Mouse (Mus musculus) heart, postnatal 14 days (tissue): ENCODE results near the gene Kcnk7. TPM values are rescaled to one million over a fixed set of nuclear protein-coding genes. Genes with fewer than 3 reads are reported as not detected.

Experiments used
- DNase-seq, 2 experiments: peaks; one replicate each; pipeline ENCODE4 v3.0.0; 2021 to 2022
- intact Hi-C: fragments of 180-260 bp; cut with DNase I; formaldehyde crosslinking; loops from one replicate; pipeline ENCODE4 v1.15.1; 2025
- total RNA-seq, 2 experiments: library from RNA; stranded (reverse); gene quantifications; 2 replicates each; pipeline ENCODE4 v1.2.3; 2021

The Kcnk7 gene
- total RNA-seq, 2 experiments from 2014 or later: not detected

DNA sequence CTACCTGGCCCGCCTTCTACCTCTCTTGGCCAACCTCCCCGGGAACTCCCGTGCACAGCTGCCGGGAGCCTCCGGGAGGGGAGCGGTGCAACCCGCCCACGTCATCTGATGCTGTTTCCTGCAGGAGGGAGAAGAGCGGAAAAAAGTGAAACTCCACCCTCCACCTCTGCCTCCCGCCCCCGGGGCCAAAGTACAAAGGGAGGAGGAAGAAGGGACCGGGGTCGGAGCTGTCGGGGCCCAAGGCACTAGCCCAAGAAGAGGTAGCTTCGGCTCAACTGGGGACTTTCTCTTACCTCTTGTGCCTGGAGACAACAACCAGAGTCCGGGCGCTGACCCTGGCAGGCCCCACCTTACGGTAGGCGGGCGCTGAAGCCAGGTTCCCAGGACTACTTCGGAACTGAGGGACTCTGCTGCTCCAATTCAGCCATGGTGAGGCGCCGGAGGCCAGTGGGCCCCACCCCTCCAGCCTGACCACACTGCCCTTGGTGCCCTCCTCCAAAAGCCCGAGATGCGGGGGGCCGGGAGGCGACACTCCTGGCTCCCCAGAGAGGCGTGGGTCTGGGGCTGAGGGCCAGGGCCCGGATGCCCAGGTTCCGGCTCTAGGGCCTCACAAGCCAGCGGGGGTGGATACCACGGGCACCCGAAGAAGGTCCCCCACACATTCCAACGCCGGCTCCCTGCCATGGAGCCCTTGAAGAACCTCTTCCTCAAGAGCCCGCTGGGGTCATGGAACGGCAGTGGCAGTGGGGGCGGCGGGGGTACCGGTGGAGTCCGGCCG, 14.4 kb upstream of the Kcnk7 start:
- intact Hi-C loops: loop anchor here (2.0 kb wide), 1 partner anchor 37 kb away; the partner anchor contains the start of gene Ehbp1l1
- DNase-seq: peak; percentile 88

DNA sequence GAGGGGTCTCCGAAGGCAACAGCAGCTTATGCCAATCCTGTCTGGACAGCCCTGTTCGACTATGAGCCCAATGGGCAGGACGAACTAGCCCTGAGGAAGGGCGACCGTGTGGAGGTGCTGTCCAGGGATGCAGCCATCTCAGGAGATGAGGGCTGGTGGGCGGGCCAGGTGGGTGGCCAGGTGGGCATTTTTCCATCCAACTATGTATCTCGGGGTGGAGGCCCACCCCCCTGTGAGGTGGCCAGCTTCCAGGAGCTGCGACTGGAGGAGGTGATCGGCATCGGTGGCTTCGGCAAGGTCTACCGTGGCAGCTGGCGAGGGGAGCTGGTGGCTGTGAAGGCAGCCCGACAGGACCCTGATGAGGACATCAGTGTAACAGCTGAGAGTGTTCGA, 13.8 kb upstream of the Kcnk7 start:
- intact Hi-C loops: loop anchor here (2.0 kb wide), 1 partner anchor 36 kb away; the partner anchor contains the start of gene Ehbp1l1
- DNase-seq: peak in 1 of 2 experiments; percentile 26

DNA sequence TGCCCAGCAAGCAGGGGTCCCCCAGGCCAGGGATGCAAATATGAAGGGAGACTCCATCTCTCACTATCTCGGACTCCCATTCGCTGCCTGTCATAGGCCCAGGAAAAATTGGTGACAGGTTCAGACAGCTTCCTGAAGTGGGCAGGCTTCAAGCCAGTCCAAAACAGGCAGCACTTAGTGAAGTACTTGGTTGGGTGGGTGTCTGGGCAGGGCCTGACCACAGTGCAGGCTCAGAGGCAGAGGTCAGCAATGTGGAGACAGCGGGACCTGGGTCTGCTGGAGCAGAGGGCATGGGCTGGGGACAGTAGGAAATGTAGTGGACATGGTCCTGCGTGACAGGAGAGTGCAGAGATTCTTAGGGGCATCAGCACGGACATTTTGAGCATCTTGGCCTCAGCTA, 12.6 kb upstream of the Kcnk7 start:
- intact Hi-C loops: loop anchor here (2.0 kb wide), 1 partner anchor 35 kb away; the partner anchor contains the start of gene Ehbp1l1
- DNase-seq: peak in 1 of 2 experiments; percentile 31

DNA sequence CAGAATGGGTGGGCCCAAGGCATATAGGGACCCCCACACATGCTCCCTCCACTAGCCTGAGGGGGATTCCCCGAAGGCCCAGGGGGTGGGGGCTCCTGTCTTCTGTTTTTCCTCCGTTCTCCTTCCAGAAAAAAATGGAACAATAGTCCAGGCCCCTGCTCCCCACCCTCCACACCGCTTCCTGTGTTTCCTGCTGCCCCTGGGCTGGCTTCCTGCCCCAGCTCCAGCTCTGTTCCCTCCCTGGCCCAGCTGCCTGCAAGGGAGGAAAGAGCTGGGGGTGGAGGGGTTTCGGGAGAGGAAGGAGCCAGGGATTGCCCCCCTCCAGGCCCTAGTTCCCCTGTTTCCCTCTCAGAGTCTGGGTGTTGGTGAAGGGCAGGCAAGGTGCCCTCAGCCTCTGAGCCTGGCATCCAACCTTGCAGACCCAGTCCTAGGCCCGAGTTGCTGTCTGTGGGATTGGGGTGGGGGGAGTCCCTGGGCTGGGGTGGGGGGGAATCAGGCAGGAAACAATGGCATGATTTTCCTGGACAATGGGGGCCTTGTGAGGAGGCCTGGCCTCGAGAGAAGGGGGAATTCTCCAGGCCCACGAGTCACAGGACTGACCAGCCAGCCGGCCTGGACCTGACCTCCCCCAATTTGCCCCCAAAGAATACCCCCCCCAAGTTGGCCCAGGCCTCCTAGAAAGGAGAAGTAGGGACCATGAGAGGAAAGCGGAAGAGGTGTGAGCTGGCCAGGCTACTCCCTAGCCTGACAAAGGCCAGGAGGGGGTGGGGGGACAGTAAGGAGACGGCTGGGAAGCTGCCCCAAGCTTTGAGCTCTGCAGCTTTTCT, 11.9 kb upstream of the Kcnk7 start:
- intact Hi-C loops: no loop called here
- peak; percentile 77 to 81 for DNase-seq

DNA sequence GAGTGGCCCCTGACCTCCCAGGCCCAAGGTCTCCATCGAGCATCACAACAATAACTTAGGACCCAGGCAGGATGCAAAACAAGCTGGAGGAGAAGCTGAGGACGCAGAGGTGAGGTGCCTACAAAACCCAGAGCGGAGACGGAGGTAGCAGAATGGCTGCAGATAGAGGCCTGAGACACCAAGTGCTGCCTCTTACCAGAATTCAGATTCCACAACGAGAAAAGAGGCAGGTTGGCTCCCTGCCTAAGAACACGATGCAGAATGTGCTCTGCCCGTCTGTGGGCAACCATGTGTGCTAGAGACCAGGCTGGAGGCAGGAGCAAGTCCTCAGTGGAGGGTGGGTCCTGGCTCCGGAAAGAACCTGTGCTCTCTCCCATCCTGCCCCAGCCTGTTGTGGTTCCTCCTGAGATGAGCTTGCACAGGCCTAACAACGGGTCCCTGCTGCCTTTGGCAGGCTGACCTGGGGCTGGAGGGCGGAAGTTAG, 11.2 kb upstream of the Kcnk7 start:
- peak in 1 of 2 experiments; percentile 28 for DNase-seq
- intact Hi-C loops: no loop called here

DNA sequence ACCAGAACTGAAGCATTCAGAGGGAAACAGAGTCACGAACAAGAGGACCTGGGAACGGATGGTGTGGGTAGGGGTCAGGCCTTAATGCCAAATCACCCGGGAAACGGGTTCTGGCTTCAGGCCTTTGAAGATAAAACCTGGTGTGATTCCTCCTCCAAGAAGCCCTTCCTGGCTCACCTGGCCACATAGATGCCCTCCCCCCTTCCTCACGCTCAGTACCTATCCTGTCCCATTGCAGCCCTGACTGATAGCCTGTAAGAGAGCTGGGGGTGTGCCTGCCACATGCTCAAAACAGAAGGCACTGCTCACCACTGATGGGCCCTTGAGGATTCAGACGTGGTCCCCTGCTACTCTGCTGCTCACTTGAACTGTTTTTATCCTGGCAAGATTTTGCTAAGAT, 10.4 kb upstream of the Kcnk7 start:
- intact Hi-C loops: no loop called here

DNA sequence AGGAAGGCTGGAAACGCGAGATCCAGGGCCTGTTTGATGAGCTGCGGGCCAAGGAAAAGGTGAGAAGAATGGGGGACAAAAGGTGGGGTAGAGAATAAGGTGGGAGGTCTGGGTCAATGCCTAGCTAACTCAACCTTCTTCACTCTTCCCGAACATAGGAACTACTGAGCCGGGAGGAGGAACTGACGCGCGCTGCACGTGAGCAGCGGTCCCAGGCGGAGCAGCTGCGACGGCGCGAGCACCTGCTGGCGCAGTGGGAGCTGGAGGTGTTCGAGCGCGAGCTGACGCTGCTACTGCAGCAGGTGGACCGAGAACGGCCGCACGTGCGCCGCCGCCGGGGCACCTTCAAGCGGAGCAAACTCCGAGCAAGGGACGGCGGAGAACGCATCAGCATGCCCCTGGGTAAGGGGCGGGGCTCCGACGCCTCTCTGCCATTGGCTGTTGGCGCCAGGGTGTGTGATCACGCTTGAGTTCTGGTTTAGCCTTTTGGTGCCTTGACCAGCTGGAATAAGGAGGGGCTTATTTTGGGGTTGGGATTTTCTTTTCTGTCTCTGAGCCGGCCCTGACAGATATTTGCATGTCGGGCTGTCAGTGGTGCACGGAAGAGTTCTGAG, 8.2 kb upstream of the Kcnk7 start:
- no peak for DNase-seq
- intact Hi-C loops: no loop called here

More for the DNA sequence above, 10.4 kb upstream of the Kcnk7 start:
- DNase-seq: no peak

DNA sequence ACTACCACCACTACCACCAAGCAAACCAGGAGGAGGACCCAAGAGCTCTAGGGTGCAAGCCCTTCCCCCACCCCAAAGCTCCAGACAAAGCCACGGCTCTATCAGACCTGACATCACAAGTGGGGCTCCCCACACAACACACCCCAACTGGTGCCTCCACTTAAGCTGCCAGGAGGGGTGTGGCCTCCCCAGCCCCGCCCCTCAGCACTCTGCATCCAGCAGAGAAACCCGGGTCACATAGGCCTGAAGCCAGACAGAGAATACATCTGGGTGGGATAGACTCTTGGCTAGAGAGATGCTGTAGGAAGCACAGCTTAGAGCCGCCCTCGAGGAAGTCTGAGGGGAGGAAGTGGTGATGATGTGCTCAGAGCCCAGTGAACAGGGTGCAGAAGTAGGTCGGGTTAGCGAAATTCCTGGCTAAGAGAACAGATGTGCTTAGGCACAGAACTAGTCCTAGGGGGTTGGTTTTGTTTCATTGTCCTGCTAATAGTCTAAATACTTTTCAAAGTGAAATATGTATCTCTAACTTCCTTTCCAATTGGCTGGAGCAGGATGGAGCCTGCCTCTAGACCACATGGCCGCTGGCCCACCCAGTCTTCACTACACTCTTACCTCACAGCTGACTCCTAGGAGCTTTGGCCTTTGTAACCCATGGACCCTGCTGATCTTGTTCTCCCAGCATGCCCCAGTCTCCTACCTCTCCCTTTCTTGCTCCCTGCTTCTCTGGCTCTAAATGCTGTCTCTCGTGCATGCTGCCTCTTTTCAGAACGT, 819 bp downstream of the Kcnk7 start:
- peak in 1 of 2 experiments; percentile 64 for DNase-seq
- intact Hi-C loops: no loop called here

DNA sequence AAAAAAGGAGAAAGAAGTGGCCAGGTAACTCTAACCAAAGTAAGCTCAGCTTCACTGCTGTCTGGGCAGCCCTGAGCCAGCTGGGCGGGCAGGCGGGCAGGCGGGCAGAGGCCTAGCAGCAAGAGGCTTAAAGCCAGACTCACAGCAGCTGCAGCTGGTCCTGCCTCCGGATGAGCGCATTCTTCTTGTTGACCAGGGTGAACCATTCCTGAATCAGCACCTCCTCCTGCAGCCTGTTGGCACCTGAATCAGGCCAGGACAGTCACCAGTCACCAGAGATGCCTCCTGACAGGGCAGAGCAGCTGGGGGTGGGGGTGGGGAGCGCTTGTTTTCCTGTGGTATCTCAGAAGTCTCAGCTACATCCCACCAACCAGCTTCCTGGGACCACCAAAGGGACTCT, 5.9 kb downstream of the Kcnk7 start:
- intact Hi-C loops: loop anchor here (2.0 kb wide), 1 partner anchor 15 kb away; no protein-coding TSS in a partner anchor
- no peak for DNase-seq

DNA sequence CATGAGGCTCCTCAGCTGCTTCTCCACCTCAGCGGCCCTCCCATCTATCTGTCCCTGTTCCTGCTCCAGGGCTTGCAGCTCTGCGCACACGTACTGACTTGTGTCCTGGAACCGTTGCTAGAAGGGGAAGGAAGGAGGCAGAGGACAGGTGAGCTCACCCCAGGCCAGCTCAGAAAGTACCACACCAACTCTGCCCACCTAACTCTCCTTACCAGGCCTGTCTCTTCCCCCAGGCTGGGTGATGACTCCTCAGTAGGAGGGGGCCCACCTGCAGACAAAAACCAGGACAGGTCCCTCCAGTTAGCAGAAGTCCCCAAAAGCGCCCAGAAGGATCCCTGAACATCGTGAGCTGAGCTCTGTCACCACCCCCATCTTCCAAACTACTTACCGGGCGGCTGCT, 6.4 kb downstream of the Kcnk7 start:
- DNase-seq: no peak
- intact Hi-C loops: loop anchor here (2.0 kb wide), 1 partner anchor 14 kb away; no protein-coding TSS in a partner anchor

DNA sequence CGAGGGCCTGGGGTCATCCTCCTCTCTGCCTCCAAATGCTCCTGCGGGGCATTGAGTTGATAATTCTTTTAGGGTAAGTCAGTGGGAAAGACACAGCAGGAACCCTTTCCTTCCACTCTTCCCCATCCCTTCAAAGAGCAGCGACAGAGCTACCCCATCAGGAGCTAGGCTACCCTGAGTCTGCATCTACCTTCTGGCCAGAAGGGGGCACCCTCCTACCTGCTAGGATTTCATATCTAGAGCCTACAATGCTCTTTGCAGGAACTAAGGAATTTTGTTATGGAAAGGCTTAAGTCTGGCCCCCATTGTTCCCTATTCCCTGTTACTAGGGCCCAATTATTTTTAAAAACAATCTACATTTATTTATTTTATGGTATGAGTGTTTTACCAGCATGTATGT, 7.1 kb downstream of the Kcnk7 start:
- peak; percentile 73 to 85 for DNase-seq
- intact Hi-C loops: loop anchor here (2.0 kb wide), 1 partner anchor 14 kb away; no protein-coding TSS in a partner anchor

DNA sequence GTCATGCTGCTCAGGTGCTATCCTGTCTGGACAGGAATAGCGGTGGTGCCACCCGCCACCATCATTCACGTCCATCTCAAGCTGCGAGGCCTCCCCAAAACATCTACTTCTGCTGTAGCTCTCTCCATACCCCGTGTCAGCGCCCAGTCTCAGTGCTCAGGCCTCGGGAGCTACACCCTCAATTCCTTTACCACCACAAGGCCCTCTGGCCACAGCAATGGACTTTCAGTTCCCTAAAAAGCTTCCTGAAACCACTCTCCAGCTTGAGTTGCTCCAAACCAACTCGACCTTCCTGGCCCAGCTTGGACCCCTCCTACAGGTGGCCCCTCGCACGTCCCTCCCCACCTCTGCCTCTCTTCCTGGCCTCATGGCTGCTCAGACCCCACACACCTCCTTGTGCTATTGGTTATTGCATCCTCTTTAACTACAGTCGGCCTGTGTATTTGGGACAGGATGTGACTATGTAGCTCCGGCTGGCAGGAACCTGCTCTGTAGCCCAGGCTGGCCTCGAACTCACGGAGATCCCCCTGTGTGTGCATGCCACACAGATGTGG, 7.8 kb downstream of the Kcnk7 start:
- intact Hi-C loops: loop anchor here (2.0 kb wide), 2 partner anchors 13 to 69 kb away; no protein-coding TSS in a partner anchor
- DNase-seq: no peak

DNA sequence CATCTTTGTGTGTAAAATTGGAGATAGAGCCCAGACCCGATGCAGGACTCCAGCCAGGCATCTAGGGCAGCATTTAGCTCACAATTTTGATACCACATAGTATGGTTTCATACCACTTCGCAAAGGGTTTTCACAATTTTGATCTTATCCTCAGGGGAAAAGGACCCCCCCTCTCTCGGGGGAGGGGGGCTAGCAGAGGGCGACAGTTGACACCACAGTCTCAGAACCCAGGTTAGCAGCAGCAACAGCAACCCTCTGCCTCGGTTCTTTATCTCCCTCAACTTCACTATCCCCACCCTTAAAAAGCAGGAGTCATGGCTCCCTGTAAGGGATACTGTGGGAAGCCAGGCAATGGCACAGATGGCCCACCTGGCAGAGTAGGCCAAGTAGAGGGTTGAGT, 9.1 kb downstream of the Kcnk7 start:
- intact Hi-C loops: loop anchor here (2.0 kb wide), 1 partner anchor 68 kb away; no protein-coding TSS in a partner anchor
- no peak for DNase-seq

DNA sequence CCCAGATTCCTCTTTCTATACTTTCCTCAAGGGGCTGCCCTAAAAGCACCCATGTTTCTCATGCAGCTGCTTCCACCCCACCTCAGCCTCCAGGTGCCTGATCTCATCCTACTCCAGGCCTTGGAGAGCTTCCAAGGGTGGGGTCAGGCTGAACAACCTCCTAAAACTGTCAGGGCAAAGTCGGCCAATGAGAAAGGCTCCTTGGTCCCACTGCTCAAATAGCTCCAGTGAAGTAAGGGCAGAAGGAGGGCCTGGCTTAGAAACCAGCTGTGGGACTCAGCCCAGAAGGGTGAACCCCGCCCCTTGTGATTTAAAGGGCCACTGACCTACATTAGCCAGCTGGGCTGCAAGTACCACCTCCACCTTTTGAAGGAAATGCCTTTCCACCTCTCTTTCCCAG, 9.6 kb downstream of the Kcnk7 start:
- intact Hi-C loops: loop anchor here (2.0 kb wide), 1 partner anchor 67 kb away; no protein-coding TSS in a partner anchor
- DNase-seq: peak; percentile 75 to 83

DNA sequence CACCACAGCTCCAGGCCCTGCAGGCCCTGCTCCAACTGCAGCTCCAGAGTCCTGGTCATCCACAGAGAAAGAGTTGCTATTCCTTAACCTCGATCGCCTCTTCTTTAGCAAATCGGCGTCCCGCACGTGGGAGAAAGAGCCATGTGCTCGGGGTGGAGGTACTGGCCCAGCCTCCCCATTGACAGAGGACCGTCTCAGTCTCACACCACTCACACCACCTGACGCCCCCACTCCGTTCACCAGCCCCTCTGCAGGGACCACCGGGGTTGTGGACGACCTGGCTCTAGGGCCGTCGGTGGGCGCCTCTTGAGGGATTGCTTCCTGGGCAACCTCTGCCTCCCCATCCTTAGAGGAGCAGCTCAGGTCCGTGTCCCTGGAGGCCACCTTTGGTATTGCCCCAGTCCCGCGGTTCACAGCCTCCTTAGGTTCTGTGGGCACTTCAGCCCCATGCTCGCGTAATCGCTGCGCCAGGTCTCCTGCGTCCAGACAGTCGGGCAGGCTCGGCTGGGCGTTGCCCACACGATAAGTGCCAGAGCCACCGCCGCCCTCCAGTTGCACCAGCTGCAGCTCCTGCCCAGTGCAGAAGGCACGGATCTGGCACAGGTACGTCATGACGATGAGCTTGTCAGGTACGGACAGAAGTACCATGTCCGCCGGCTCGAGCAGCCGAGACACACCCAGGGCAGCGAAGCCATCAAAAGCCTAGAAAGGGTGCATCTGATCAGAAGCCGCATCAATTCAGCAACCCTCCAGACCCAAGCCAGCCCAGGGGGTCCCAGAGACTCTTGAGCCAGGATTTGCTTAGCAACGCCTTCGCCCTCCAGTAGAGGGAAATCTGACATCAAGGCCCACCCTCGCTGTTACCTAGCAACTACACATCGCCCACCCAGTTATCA, 11.9 kb downstream of the Kcnk7 start:
- intact Hi-C loops: no loop called here
- no peak for DNase-seq

DNA sequence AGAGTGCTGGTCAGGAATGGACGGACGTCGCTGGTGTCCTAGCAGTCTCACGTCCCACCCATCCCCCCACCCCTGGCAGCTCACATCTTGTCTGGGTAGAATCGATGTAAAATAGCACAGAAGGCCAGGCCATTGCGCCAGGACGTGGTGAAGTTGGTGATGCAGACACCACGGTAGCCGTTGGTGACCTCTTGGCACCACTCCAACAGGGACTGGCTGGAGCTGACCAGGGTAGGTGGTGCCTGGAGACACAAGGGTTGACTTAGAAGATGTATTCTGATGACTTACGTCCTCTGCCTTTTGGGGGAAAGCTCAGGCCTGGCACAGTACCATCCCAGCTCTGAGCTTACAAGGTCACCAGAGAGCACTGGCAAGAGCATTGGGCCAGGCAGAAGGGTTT, 12.8 kb downstream of the Kcnk7 start:
- intact Hi-C loops: no loop called here
- DNase-seq: no peak

DNA sequence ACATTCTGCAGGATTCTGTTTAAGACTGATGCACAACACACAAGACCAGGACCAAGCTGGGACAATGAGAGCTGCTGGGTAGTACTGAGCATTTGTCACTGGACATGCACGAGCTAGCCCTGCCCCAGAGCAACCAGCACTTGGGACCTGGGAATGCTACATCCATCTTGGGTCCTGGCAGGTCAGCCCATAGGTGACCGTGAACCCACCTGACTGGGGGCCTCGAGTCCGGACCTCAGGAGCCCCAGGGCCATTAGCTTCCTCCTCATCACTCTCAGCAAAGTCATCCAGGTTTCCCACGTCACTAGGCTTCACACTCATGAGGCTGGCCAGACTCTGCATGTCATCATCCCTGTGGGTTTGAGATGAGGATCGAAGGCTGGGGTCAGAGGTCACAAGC, 17.1 kb downstream of the Kcnk7 start:
- intact Hi-C loops: no loop called here
- DNase-seq: no peak

DNA sequence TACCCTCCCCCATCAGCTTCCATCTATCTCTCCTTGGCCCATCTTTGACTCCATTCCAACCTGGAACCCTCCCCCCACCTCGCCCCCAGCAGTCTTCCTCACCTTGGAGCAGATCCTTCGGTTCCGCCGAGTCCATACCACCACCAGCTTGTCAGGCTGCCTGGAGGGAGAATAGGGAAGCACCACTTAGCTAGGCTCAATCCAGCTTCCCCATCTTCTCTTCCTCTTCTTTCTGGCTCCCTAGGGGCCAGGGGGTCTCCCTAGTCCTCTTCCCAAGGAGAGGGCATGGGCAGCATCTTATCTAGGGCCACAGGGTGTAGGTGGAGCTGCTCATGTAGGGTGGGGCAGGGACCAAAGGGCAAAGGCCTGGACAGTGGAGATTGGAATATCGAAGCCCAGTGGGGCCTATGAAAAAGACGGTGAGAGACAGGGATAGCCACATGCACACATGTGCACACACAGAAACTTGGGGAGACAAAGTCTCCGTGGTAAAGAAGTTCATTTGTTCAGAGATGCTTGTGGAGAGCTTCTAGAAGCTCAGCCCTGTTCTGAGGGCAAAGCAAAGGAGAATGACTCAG, 18.8 kb downstream of the Kcnk7 start:
- intact Hi-C loops: no loop called here
- no peak for DNase-seq
